Mouse (Mus musculus) midbrain, embryonic 15.5 days (tissue): Measurements from ENCODE around the gene Yod1. TPM values are rescaled to one million over a fixed set of nuclear protein-coding genes. Genes with fewer than 3 reads are reported as not detected.

Experiments
- ATAC-seq: fragments of 200-750 bp; cut with Nextera tagmentation; replicated peaks from 2 replicates; pipeline ENCODE4 v1.8.0; 2017; ENCODE audit warnings: moderate TSS enrichment
- H3K27ac ChIP-seq: fragments of 300-500 bp; sonication (generic); 2 replicates; pipeline ENCODE4 v1.5.1; 2015; ENCODE audit warnings: mild to moderate bottlenecking, inconsistent platforms
- H3K27me3 ChIP-seq: fragments of 300-500 bp; sonication (generic); replicated peaks from 2 replicates; pipeline ENCODE4 v1.6.1; 2015; ENCODE audit warnings: inconsistent platforms
- H3K36me3 ChIP-seq: fragments of 300-500 bp; sonication (generic); replicated peaks from 2 replicates; pipeline ENCODE4 v1.6.1; 2015; ENCODE audit warnings: inconsistent platforms
- H3K4me1 ChIP-seq: fragments of 300-500 bp; sonication (generic); 2 replicates; pipeline ENCODE4 v1.6.1; 2015; ENCODE audit warnings: inconsistent platforms
- H3K4me2 ChIP-seq: fragments of 300-500 bp; sonication (generic); 2 replicates; pipeline ENCODE4 v1.6.1; 2015; ENCODE audit warnings: inconsistent platforms, mild to moderate bottlenecking, moderate library complexity
- H3K4me3 ChIP-seq: fragments of 300-500 bp; sonication (generic); 2 replicates; pipeline ENCODE4 v1.5.1; 2015; ENCODE audit warnings: mild to moderate bottlenecking, inconsistent platforms
- H3K9ac ChIP-seq: fragments of 300-500 bp; sonication (generic); 2 replicates; pipeline ENCODE4 v1.6.1; 2015; ENCODE audit warnings: mild to moderate bottlenecking, inconsistent platforms
- H3K9me3 ChIP-seq: fragments of 300-500 bp; sonication (generic); 2 replicates; pipeline ENCODE4 v1.6.1; 2016; ENCODE audit warnings: inconsistent platforms
- WGBS: fragments of 180-500 bp; shearing (Covaris S2); methylation state at CpG from one replicate; pipeline ENCODE4 v1.1.7; 2015; ENCODE audit warnings: mixed read lengths; 5-methylcytosine and 5-hydroxymethylcytosine counted together
- polyA plus RNA-seq: library from polyadenylated mRNA; unstranded; fragments of >200 nt; fragmentation: Nextera tagmentation; extraction: Ambion mirVana; gene quantifications from 2 replicates; pipeline ENCODE4 v1.2.1, GENCODE M21; 2015

The Yod1 gene
- polyA plus RNA-seq, 1 experiment from 2014 or later = 17.6 TPM

GRCm38 (mm10) chr1:130745591-130745990 is 28.5 kb downstream of the Yod1 start:
- H3K4me1 ChIP-seq = no peaks in the 10 kb centered on the region
- no peak overlapping the region for H3K9ac ChIP-seq
- no peak for ATAC-seq
- 95% methylated on average over 3 of the region's 3 CpGs for WGBS
- H3K4me2 ChIP-seq = no peak overlapping the region
- H3K4me3 ChIP-seq = no peak overlapping the region
- no peaks in the 10 kb centered on the region for H3K27me3 ChIP-seq
- H3K9me3 ChIP-seq = no peaks in the 10 kb centered on the region
- no peak overlapping the region for H3K27ac ChIP-seq
- no peaks in the 10 kb centered on the region for H3K36me3 ChIP-seq

DNA sequence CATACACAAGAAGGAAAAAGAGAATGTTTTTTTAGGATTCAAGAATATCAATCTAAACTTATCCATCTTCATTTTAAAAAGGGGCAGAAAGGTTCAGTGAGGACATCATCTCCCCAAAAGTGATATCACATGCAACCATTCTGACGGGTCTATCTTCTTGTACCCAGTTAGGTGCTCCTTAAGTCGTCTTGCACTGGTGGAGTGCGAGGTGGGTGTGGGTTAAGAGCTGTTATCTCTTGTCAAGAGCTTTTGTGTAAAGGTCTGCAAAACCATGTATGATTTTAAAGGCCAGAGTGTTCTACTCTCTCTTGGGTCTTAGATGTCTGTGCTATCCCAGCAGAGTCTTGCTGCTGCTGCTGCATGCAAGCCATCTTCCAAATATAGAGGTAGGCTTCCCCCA is 29.7 kb downstream of the Yod1 start:
- no peak overlapping the region for H3K4me3 ChIP-seq
- no peaks in the 10 kb centered on the region for H3K36me3 ChIP-seq
- 89% methylated on average over 3 of the region's 3 CpGs for WGBS
- no peaks in the 10 kb centered on the region for H3K27me3 ChIP-seq
- no peak overlapping the region for H3K9ac ChIP-seq
- no peaks in the 10 kb centered on the region for H3K9me3 ChIP-seq
- ATAC-seq = no peak
- no peak overlapping the region for H3K27ac ChIP-seq
- no peaks in the 10 kb centered on the region for H3K4me1 ChIP-seq
- no peak overlapping the region for H3K4me2 ChIP-seq

DNA sequence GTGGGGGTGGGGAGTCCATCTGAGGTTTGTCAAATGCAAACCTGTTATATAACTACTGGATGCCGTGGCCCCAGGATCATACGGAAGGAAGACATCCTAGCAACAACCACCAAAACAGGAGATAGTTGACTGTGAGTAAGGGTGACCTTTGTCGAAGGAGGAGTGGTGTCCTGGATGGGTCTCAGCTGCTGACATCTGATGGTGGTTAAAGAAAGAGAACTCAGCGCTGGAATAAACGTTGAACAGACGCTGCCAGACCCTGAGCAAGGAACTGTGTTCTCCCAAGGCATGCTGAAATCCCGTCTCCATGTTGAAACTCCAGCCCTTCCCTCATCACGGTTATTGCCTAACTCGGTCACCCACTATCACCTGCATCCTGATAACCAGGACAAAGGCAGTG is 42.6 kb downstream of the Yod1 start:
- Histone ChIP-seq H3K27ac (no peak overlapping the region), H3K36me3 (no peaks in the 10 kb centered on the region), H3K4me1 (no peaks in the 10 kb centered on the region), H3K9me3 (no peaks in the 10 kb centered on the region), H3K9ac (no peak overlapping the region), H3K4me2 (no peak overlapping the region), H3K27me3 (no peaks in the 10 kb centered on the region), H3K4me3 (no peak overlapping the region)
- 87% methylated on average over 9 of the region's 9 CpGs for WGBS
- ATAC-seq = no peak

GRCm38 (mm10) chr1:130761597-130761996 is 44.5 kb downstream of the Yod1 start:
- Histone ChIP-seq H3K36me3 (no peaks in the 10 kb centered on the region), H3K27ac (no peak overlapping the region)
- WGBS = 88% methylated on average over 1 of the region's 1 CpGs

GRCm38 (mm10) chr1:130762045-130762760 is 45.1 kb downstream of the Yod1 start:
- no peak overlapping the region for H3K4me2 ChIP-seq
- no peak for ATAC-seq
- WGBS = 82% methylated on average over 3 of the region's 3 CpGs

More at GRCm38 (mm10) chr1:130761597-130761996, 44.5 kb downstream of the Yod1 start:
- no peak overlapping the region for H3K9ac ChIP-seq
- H3K9me3 ChIP-seq = no peaks in the 10 kb centered on the region
- no peak overlapping the region for H3K4me2 ChIP-seq
- H3K27me3 ChIP-seq = no peaks in the 10 kb centered on the region
- H3K4me3 ChIP-seq = no peak overlapping the region
- H3K4me1 ChIP-seq = no peaks in the 10 kb centered on the region
- no peak for ATAC-seq

GRCm38 (mm10) chr1:130764027-130764461 is 46.9 kb downstream of the Yod1 start:
- Histone ChIP-seq H3K9ac (no peak overlapping the region), H3K36me3 (no peaks in the 10 kb centered on the region), H3K27me3 (no peaks in the 10 kb centered on the region), H3K9me3 (no peaks in the 10 kb centered on the region), H3K4me3 (no peak overlapping the region), H3K4me1 (no peaks in the 10 kb centered on the region), H3K27ac (no peak overlapping the region), H3K4me2 (no peak overlapping the region)
- 85% methylated on average over 12 of the region's 12 CpGs for WGBS
- no peak for ATAC-seq

More at GRCm38 (mm10) chr1:130762045-130762760, 45.1 kb downstream of the Yod1 start:
- Histone ChIP-seq H3K27ac (no peak overlapping the region), H3K9ac (no peak overlapping the region), H3K4me1 (no peaks in the 10 kb centered on the region), H3K27me3 (no peaks in the 10 kb centered on the region), H3K9me3 (no peaks in the 10 kb centered on the region), H3K4me3 (no peak overlapping the region), H3K36me3 (no peaks in the 10 kb centered on the region)

GRCm38 (mm10) chr1:130767066-130767465 is 49.9 kb downstream of the Yod1 start:
- H3K27me3 ChIP-seq = no peaks in the 10 kb centered on the region
- WGBS = 80% methylated on average over 5 of the region's 5 CpGs

GRCm38 (mm10) chr1:130769925-130770324 is 52.8 kb downstream of the Yod1 start:
- Histone ChIP-seq H3K4me2 (no peak overlapping the region), H3K4me1 (no peaks in the 10 kb centered on the region), H3K27me3 (no peaks in the 10 kb centered on the region), H3K4me3 (no peak overlapping the region), H3K36me3 (no peaks in the 10 kb centered on the region), H3K9ac (no peak overlapping the region), H3K27ac (no peak overlapping the region), H3K9me3 (no peaks in the 10 kb centered on the region)
- no peak for ATAC-seq
- 89% methylated on average over 2 of the region's 2 CpGs for WGBS

More at GRCm38 (mm10) chr1:130767066-130767465, 49.9 kb downstream of the Yod1 start:
- H3K4me3 ChIP-seq = no peak overlapping the region
- H3K9me3 ChIP-seq = no peaks in the 10 kb centered on the region
- no peaks in the 10 kb centered on the region for H3K4me1 ChIP-seq
- H3K9ac ChIP-seq = no peak overlapping the region
- no peak overlapping the region for H3K4me2 ChIP-seq
- no peak for ATAC-seq
- H3K27ac ChIP-seq = no peak overlapping the region
- no peaks in the 10 kb centered on the region for H3K36me3 ChIP-seq

DNA sequence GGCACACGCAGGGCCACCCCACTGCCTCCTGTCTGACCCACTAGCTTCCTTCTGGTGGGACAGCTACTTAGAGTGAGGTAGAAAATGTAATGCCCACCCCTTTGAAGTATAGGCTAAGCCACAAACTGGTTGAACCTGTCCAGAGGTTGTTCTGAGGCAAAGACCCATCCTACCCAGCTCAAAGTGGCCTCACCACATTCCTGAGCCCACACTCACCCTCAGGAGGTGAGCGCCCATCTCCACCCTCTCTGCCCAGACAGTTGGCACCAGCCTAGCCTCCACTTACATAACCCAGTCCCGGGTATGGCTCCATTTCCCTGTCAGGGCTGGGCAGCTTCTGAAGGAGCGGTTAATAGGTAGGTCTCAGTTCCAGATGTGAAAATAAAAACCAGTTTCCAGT is 53.4 kb downstream of the Yod1 start:
- H3K36me3 ChIP-seq = no peaks in the 10 kb centered on the region
- ATAC-seq = no peak
- H3K27ac ChIP-seq = no peak overlapping the region
- no peaks in the 10 kb centered on the region for H3K27me3 ChIP-seq
- no peak overlapping the region for H3K4me3 ChIP-seq
- no peak overlapping the region for H3K4me2 ChIP-seq
- no peaks in the 10 kb centered on the region for H3K4me1 ChIP-seq
- H3K9me3 ChIP-seq = no peaks in the 10 kb centered on the region
- 91% methylated on average over 4 of the region's 4 CpGs for WGBS
- H3K9ac ChIP-seq = no peak overlapping the region

- Histone ChIP-seq H3K36me3 (no peaks in the 10 kb centered on the region), H3K9me3 (no peaks in the 10 kb centered on the region), H3K27ac (no peak overlapping the region), H3K9ac (no peak overlapping the region), H3K4me1 (no peaks in the 10 kb centered on the region), H3K27me3 (no peaks in the 10 kb centered on the region), H3K4me3 (no peak overlapping the region), H3K4me2 (no peak overlapping the region)
- WGBS = 66% methylated on average over 3 of the region's 3 CpGs
- ATAC-seq = no peak
These were observed 53.9 kb downstream of the Yod1 start for GRCm38 (mm10) chr1:130770981-130771494.

Other genes starting within 250 kb of the Yod1 start
- gene Zp3r, start 87.7 kb upstream of the Yod1 start, polyA plus RNA-seq = not detected in 2 replicates
- not detected in 2 replicates for gene C4bp, start 55.7 kb upstream of the Yod1 start, polyA plus RNA-seq
- 0.14 TPM in 1 of 2 replicates, not detected in the other for gene Gm29427, start 1.5 kb upstream of the Yod1 start, polyA plus RNA-seq
- gene Pfkfb2, start 11.9 kb downstream of the Yod1 start, polyA plus RNA-seq = 22.2 and 25.5 TPM in 2 replicates
- 0.26 and 0.56 TPM in 2 replicates for gene AA986860, start 14.6 kb downstream of the Yod1 start, polyA plus RNA-seq
- gene Fcamr, start 83.6 kb downstream of the Yod1 start, polyA plus RNA-seq = not detected in 2 replicates
- not detected in 2 replicates for gene Pigr, start 109.4 kb downstream of the Yod1 start, polyA plus RNA-seq
- 0.63 and 0.72 TPM in 2 replicates for gene Fcmr, start 148.3 kb downstream of the Yod1 start, polyA plus RNA-seq
- gene Il24, start 170.1 kb downstream of the Yod1 start, polyA plus RNA-seq = not detected in 2 replicates
- not detected in 2 replicates for gene Il20, start 194.1 kb downstream of the Yod1 start, polyA plus RNA-seq
- not detected in 2 replicates for gene Il19, start 222.8 kb downstream of the Yod1 start, polyA plus RNA-seq